Mouse (Mus musculus) ES-E14 (cell line): Measurements from ENCODE around the gene C77080. TPM values are rescaled to one million over a fixed set of nuclear protein-coding genes. Genes with fewer than 3 reads are reported as not detected.

Source experiments
- DNase-seq: peaks from one replicate; pipeline ENCODE4 v3.0.0-alpha.2; 2013; ENCODE audit warnings: low read depth, low spot score
- H3K27ac ChIP-seq: 2 replicates; pipeline ENCODE4 v1.5.1; 2012; ENCODE audit warnings: low read depth, mild to moderate bottlenecking, low read length, moderate library complexity, mixed read lengths; ENCODE audit not compliant: poor library complexity, insufficient read depth, severe bottlenecking
- H3K36me3 ChIP-seq: 2 replicates; pipeline ENCODE4 v1.6.1; 2012; ENCODE audit warnings: mild to moderate bottlenecking, low read length, moderate library complexity, mixed read lengths; ENCODE audit not compliant: control insufficient read depth, poor library complexity, insufficient read depth, severe bottlenecking
- H3K4me1 ChIP-seq, 2 experiments: fragments of 150-350 bp in 1 of 2; sonication (generic) in 1 of 2; 2 replicates each; pipeline ENCODE4 v1.6.1; 2012; ENCODE audit warnings: low read length in 2 of 2, mild to moderate bottlenecking in 1 of 2, mixed read lengths in 1 of 2; ENCODE audit not compliant: control insufficient read depth in 2 of 2, insufficient read depth in 2 of 2, poor library complexity in 1 of 2
- H3K4me3 ChIP-seq, 2 experiments: fragments of 150-350 bp in 1 of 2; sonication (generic) in 1 of 2; 2 replicates each; pipeline ENCODE4 v1.5.1; 2012; ENCODE audit warnings: low read length in 2 of 2, low read depth in 1 of 2, mild to moderate bottlenecking in 1 of 2, mixed read lengths in 1 of 2; ENCODE audit not compliant: insufficient read depth in 1 of 2, poor library complexity in 1 of 2, severe bottlenecking in 1 of 2
- H3K9ac ChIP-seq: 2 replicates; pipeline ENCODE4 v1.6.1; 2012; ENCODE audit warnings: low read depth, mild to moderate bottlenecking, low read length, mixed read lengths; ENCODE audit not compliant: poor library complexity, insufficient read depth, severe bottlenecking
- H3K9me3 ChIP-seq: fragments of 150-350 bp; sonication (generic); 2 replicates; pipeline ENCODE4 v1.6.1; 2012; ENCODE audit warnings: low read depth, mild to moderate bottlenecking, low read length; ENCODE audit not compliant: control insufficient read depth, insufficient read depth
- CHD2 ChIP-seq: IDR thresholded peaks from 2 replicates; pipeline ENCODE4 v1.6.1; 2014; ENCODE audit warnings: mild to moderate bottlenecking, low read depth, low read length, inconsistent platforms
- HCFC1 ChIP-seq: IDR thresholded peaks from 2 replicates; pipeline ENCODE4 v1.6.1; 2012; ENCODE audit warnings: low read length, inconsistent platforms, borderline replicate concordance; ENCODE audit not compliant: insufficient read depth
- MAFK ChIP-seq: IDR thresholded peaks from 2 replicates; pipeline ENCODE4 v1.6.1; 2014; ENCODE audit warnings: mild to moderate bottlenecking, low read depth, low read length, inconsistent platforms; ENCODE audit not compliant: insufficient read depth
- ZC3H11A ChIP-seq: IDR thresholded peaks from 2 replicates; pipeline ENCODE4 v1.6.1; 2012; ENCODE audit warnings: low read depth, mild to moderate bottlenecking, inconsistent platforms, low read length, borderline replicate concordance
- ZNF384 ChIP-seq: IDR thresholded peaks from 2 replicates; pipeline ENCODE4 v1.6.1; 2012; ENCODE audit warnings: low read depth, low read length, inconsistent platforms
- in situ Hi-C, 2 experiments: fragments of 600-800 bp; cut with MboI; formaldehyde crosslinking; loops; one replicate each; pipeline ENCODE4 v1.15.1; 2025; ENCODE audit warnings: low sequenced_read_pairs in 2 of 2, inconsistent platforms in 1 of 2; ENCODE audit not compliant: unreplicated experiment in 2 of 2
- total RNA-seq: library from RNA; depleted of rRNA; stranded (reverse); fragments of 300-350 nt; gene quantifications from 2 replicates; pipeline ENCODE4 v1.2.3, GENCODE M21; 2012

C77080 gene
- total RNA-seq, 1 experiment = 14.4 TPM

DNA sequence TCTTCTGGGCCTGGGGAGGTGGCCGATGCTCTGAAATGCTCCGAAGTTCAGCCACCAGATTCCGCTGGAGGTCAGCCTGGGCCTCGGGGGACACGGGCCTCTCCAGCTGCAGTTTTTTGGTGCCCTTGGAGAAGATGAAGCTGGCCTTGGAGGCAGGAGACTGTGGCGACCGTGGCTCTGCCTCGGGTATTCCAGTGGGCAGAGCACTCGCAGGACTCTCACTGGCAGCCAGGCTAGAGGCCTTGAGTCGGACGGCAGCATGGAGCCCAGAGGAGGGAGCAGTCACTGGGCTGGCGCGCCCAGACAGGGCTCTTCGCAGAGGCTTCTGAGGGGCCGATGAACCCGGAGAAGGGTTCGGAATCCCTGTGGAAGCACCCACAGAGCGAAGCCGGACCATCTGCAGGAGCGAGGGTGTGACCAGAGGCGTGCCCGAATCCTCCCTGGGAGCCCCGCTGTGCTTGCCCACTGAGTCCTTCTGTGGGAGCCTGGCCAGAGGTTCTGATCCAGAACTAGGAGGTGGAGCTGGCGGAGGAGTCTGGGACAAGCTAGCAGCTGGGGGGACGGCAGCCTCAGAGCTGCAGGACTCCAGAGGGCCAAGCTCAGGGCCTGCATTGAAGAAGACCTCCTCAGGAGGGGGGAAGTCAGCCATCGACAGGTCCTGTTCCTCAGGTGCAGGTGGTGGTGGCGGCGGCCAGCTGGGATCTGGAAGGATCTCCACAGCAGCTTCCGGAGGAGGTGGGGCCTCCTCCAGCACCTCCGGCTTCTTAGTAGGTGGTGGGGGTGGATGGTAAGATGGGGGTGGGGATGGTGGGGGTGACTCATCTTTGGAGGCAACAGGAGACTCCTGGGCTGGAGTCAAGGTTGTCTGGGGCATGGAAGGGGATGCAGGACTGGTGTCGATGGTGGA lies 38.9 kb downstream of the C77080 start:
- TF ChIP-seq ZC3H11A (no peak), ZNF384 (no peak), MAFK (no peak)
- no peak for DNase-seq
- peak overlapping the region; percentile 66; the same call in 1 of the 2 replicates for H3K9ac ChIP-seq
- H3K4me3 ChIP-seq = peak overlapping the region; percentile 52 to 60
- peaks cover 16 to 54% of the 10 kb centered on the region in 2 experiments for H3K4me1 ChIP-seq
- in situ Hi-C loops = loop anchor here in 1 of 2 experiments (5.0 kb wide), 1 partner anchor 55 kb away; no protein-coding TSS in a partner anchor
- peak overlapping the region; percentile 22; the same call in 1 of the 2 replicates for H3K27ac ChIP-seq
- no peaks in the 10 kb centered on the region for H3K9me3 ChIP-seq
- peaks cover 70% of the 10 kb centered on the region for H3K36me3 ChIP-seq

GRCm38 (mm10) chr4:129221097-129222010 lies 39.9 kb downstream of the C77080 start:
- in situ Hi-C loops = loop anchor here in 1 of 2 experiments (5.0 kb wide), 1 partner anchor 56 kb away; no protein-coding TSS in a partner anchor
- Histone ChIP-seq H3K4me1 (peaks cover 15 to 56% of the 10 kb centered on the region in 2 experiments), H3K27ac (no peak overlapping the region), H3K4me3 (peak overlapping the region; percentile 52 to 60), H3K36me3 (peaks cover 79% of the 10 kb centered on the region), H3K9me3 (no peaks in the 10 kb centered on the region), H3K9ac (peak overlapping the region; percentile 52; the same call in 1 of the 2 replicates)
- DNase-seq = no peak
- TF ChIP-seq MAFK (no peak), ZNF384 (no peak), ZC3H11A (no peak), HCFC1 (no peak), CHD2 (no peak)

DNA sequence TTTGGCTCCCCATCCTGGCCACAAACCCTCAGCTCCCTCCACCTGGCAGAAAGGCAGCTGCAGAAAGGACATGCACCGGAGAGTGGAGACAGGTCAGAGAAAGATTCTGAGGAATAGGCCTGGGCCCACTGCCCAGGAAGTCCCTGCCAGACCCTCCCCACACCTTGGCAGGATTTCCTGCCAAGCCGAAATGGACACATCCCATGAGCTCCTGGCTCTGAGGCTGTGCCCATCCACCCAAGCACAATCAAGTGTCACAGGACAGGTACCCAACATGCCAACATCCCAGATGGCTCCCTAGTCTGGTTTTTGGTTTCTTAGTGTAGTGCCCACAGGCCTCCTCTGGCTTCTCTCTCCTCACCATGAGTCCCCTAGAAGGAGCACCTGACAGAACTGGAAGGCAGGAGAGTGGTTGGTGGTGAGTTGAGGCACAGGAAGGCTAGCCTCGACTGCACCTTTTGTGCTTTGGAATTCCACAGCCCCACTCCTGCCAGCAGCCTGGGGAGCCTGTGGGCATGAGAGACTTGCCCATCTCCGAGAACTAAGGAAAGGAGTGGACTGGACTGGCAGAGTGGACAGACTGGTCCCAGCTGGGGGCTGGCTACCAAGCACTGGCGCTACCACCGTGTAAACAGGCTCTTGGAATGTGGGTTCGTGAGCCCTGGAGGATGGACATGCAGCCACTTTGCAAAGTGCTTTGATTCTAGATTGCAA lies 40.7 kb downstream of the C77080 start:
- no peak for DNase-seq
- TF ChIP-seq ZC3H11A (no peak), MAFK (no peak), ZNF384 (no peak), CHD2 (no peak), HCFC1 (no peak)
- Histone ChIP-seq H3K27ac (no peak overlapping the region), H3K4me1 (peaks cover 12 to 48% of the 10 kb centered on the region in 2 experiments), H3K36me3 (peaks cover 79% of the 10 kb centered on the region), H3K9me3 (no peaks in the 10 kb centered on the region), H3K9ac (peak overlapping the region; percentile 20; the same call in 1 of the 2 replicates), H3K4me3 (peak overlapping the region in 1 of 2 experiments; percentile 60; a peak in 2 of 4 replicates)
- in situ Hi-C loops = loop anchor here in 1 of 2 experiments (5.0 kb wide), 1 partner anchor 57 kb away; no protein-coding TSS in a partner anchor

DNA sequence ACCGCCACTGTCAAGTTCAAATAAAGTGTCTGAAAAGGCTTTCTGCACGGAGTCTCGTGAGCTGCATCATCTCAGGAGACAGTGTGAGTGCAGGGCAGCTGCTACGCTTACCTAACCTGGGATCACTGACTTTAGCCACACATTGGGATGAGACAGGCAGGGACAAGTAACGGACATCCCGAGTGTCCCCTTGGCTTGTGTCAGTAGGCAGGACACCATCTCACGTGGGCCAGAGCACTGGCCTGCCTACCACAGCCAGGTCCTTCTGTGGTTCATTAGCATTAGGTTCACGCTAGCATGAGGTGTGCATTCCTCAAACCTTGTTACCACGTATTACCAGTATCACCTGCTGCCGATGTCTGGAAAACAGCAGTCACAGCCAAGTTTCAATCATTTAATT lies 42.0 kb downstream of the C77080 start:
- no peak overlapping the region for H3K9ac ChIP-seq
- in situ Hi-C loops = no loop called here
- no peak overlapping the region for H3K27ac ChIP-seq
- DNase-seq = no peak
- no peak for TF ChIP-seq CHD2
- peaks cover 1 to 40% of the 10 kb centered on the region in 2 experiments; a peak in 2 of 4 replicates for H3K4me1 ChIP-seq
- H3K36me3 ChIP-seq = peaks cover 82% of the 10 kb centered on the region
- H3K9me3 ChIP-seq = no peaks in the 10 kb centered on the region
- H3K4me3 ChIP-seq = no peak overlapping the region
